Mouse (Mus musculus) left cerebral cortex, adult 9 months (tissue): ENCODE results near the gene Gm15293.
"Not testable (repeated sequence)": the region's sequence is repeated elsewhere in the genome, so short reads cannot be mapped to it uniquely, and the experiment has no call there.

ENCODE experiments used
- DNase-seq, 2 experiments: peaks; one replicate each; pipeline ENCODE4 v3.0.0; 2022; ENCODE audit warnings: low spot score in 2 of 2

Gene Gm15293

GRCm38 (mm10) chr8:21201261-21201660 is at the start of gene Gm15293:
Gene Gm15293, plus strand, starts transcription at chr8:21201561.
- DNase-seq = not testable (repeated sequence)

GRCm38 (mm10) chr8:21161977-21162376 is 39.4 kb upstream of the Gm15293 start, which contains the start of gene Defa22:
Gene Defa22, plus strand, starts transcription at chr8:21162277.
- DNase-seq = not testable (repeated sequence)

- not testable (repeated sequence) for DNase-seq
Observed at GRCm38 (mm10) chr8:21191314-21191713, 10.0 kb upstream of the Gm15293 start, which contains the start of gene Defa31. Gene Defa31, plus strand, starts transcription at chr8:21191614.
